Mouse (Mus musculus) cerebellum, postnatal 10 days (tissue): Measurements from ENCODE around the gene Gatm.

Experiments used
- DNase-seq, 2 experiments: peaks; one replicate each; pipeline ENCODE4 v3.0.0; 2021; ENCODE audit warnings: mixed read lengths in 2 of 2

Gatm gene

GRCm38 (mm10) chr2:122610746-122611653 is at the start of gene Gatm:
Gene Gatm (minus strand): TSS chr2:122611303.
- peak; percentile 86 to 88 for DNase-seq

DNA sequence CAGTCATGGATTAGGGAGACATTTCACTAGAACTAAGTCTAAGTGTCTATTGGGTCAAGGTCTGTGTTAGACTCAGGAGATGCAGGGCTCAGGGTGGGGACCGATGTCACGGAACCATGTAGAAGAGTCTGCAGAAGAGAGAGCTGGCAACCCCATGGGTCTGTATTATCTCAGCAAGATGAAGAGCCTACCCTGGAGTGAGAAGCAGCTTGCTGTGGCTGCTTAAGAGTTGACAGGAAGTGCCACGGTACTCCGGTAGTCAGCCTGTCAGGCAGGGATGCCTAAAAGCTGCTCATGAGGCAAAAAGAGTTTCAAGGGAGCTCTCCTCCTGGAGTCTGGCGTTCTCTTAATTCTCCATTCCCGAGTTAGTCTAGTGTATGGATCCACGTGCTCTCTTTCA is 48.7 kb upstream of the Gatm start:
- DNase-seq = no peak

GRCm38 (mm10) chr2:122657707-122658524 is 46.8 kb upstream of the Gatm start:
- no peak for DNase-seq

- no peak for DNase-seq
Observed at GRCm38 (mm10) chr2:122656767-122657166, 45.7 kb upstream of the Gatm start.

DNA sequence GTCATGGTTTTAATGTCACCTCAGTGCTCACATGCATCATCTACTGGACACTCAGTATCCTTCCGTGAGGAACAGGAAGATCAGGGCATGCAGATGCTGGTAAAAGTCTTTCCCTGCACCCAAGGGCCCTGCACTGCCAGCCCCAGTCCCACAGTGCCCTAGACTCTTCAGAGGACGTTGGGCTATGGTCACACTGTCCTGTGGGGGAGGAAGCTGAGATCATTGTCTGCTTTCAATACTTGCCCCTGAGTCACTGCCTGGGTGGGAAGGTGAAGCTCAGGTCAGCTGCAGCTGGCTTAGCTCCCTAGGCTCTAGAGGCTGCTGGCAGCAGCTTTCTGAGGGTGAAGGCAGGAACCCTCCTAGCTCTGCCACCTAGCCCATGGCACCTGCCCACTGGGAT is 44.9 kb upstream of the Gatm start:
- DNase-seq = no peak

GRCm38 (mm10) chr2:122652096-122653084 is 41.3 kb upstream of the Gatm start:
- no peak for DNase-seq

DNA sequence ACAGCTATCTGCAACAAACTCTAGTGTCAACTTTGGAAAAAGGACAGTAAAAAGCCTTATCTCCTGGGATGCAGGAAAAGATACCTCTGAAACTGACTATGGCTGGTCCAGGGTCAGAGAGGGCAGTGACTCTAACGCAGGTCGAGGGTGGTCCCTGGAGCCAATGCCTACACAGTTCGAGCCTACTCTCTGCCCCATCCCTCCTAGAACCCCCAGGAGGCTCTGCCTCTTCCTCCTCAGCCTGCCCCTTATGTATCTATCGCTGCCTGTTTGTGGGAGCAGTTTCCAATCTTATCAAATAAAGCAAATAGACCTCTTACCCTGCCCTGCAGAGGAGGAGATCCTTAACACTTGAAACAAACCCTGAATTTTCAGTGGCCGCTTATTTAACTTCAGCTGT is 27.6 kb upstream of the Gatm start:
- no peak for DNase-seq

DNA sequence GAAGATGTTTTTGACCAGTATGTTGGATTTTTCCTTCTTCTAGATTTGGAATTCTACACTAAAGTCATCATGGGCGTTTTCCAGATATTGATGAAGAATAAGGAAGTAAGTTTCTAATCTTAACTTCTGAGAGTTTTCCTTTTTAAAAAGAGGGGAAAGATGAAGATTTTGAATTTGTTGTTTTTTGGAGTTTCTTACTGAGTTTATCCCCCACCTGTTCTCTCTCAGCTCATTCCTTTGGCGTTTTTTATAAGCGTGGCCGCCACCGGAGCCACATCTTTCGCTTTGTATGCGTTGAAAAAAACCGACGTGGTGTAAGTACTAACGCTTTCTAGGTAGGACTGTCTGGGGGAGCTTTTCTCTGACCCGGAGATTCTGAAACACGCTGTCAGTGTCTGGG is 26.9 kb upstream of the Gatm start:
- no peak for DNase-seq

GRCm38 (mm10) chr2:122637526-122637997 is 26.5 kb upstream of the Gatm start:
- DNase-seq = peak; percentile 90 to 94

GRCm38 (mm10) chr2:122636686-122637085 is 25.6 kb upstream of the Gatm start, which contains the start of gene AA467197:
Gene AA467197 (plus strand): TSS chr2:122636986.
- no peak for DNase-seq

DNA sequence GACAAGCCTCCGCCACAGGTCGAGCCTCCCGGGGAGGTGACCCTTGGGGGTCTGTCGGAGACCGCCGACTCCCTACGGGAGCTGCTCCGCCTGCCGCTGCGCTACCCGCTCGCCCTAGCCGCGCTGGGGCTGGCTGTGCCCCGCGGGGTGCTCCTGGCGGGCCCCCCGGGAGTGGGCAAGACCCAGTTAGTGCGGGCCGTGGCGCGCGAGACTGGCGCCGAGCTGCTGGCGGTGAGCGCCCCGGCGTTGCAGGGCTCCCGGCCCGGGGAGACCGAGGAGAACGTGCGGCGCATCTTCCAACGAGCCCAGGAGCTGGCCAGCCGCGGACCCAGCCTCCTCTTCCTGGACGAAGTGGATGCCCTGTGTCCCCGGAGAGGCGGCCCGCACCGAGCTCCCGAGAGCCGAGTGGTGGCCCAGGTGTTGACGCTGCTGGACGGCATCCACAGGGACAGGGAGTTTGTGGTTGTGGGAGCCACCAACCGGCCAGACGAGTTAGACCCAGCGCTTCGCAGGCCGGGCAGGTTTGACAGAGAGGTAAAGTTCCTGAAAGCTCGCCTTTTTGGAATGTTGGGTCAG is 20.2 kb upstream of the Gatm start:
- peak; percentile 57 to 66 for DNase-seq

GRCm38 (mm10) chr2:122630465-122631225 is 19.5 kb upstream of the Gatm start:
- DNase-seq = peak; percentile 89 to 92

DNA sequence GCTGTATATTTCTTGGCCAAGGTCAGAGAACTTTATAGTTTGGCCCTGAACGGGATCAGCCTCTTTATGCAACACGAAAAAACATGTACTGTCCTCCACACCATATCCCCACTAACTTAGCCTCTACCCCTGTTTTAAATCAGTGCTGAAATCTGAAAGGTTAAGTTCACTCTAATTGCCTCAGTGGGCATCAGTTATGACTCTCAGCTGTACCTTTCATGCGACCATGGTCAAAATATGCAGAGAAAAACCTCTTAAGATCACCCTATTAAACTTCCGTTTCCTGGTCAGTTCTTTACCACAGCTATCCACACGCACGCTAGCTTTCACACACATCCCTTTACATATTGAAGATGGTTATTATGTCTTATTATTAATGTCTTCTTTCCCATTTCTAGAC is 18.8 kb upstream of the Gatm start:
- no peak for DNase-seq

DNA sequence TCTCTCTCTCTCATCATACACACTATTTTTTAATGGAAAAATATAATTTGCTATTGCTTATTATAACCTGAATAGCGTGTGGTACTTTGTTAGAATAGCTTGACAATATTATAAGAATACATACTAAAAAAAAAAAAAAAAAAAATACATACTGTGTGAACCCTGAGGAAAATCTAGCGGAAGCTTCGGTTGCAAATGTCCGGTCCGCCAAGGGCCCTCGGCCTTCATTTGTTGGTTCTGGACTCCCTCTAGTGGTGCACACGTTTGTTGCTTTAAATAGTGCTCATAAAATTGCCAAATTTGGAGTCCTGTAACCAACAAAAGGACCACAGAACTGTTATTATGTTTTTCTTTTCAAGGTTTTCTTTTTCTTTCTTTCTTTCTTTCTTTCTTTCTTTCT is 17.9 kb upstream of the Gatm start:
- DNase-seq = peak; percentile 89 to 91

- no peak for DNase-seq
Observed at GRCm38 (mm10) chr2:122625930-122626329, 14.8 kb upstream of the Gatm start.

DNA sequence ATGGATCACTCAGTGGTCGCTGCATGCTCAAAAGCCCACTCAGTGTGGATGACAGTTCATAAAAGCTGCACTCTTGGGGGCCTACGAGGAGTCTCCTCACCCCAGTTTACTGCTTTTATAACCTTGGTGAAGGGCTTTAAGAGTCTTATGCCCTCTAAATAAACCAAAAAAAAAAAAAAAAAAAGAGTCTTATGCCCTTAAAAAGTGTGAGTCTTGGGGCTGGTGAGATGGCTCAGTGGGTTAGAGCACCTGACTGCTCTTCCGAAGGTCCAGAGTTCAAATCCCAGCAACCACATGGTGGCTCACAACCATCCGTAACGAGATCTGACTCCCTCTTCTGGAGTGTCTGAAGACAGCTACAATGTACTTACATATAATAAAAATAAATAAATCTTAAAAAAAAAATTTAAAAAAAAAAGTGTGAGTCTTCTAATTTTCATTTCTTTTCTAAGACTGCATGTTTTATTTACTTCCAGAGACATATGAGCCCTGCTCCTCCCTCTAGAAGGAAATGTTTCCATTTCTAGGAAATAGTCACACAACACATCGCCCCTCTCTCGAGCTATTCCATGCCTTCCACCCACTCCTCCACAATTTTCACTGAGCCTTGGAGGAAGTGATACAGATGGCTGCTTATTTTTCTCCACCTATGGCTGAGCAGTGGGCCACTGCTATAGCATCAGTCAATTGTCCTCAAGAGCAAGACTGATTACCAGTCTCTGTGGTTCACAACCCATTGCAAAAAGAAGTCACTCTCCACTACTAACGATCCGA is 10.4 kb upstream of the Gatm start:
- DNase-seq = no peak

DNA sequence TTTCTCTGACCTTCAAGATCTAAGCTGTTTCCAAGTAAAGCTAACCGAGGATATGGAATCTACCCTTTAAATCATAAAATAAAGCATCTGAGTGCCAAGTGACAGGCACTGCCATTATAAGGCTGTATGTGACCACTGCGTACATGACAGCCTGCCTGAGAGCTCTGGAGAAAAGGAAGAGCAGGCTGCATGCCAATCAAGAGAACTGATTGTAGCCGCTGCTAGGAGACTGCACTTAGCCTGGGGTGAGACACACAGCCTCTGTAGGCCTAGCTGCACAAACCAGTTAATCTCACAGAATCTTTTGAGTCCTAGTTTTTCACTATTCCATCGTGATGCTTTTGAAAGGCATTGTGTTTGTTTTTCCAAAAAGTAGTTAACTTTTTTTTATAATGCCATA is 7.6 kb upstream of the Gatm start:
- DNase-seq = no peak

DNA sequence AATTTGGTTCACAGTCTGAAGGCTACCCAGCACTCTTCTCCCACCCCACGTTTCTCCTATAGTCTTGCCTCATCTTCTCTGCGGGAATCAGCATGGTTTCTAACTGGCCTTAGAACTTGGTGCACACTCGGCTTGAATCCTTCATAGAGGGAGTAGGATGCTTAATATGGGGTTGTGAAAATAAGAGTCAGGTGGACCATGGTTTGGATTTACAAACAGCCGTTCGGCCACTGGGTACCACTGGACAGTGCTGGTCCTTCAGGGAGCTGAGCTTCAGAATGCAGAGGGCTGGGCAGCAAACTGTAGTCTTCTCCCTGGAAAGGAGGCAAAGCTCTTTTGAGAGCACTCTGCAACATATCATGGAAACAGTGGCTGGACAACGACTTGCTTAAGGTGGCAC is 6.7 kb upstream of the Gatm start:
- DNase-seq = no peak

DNA sequence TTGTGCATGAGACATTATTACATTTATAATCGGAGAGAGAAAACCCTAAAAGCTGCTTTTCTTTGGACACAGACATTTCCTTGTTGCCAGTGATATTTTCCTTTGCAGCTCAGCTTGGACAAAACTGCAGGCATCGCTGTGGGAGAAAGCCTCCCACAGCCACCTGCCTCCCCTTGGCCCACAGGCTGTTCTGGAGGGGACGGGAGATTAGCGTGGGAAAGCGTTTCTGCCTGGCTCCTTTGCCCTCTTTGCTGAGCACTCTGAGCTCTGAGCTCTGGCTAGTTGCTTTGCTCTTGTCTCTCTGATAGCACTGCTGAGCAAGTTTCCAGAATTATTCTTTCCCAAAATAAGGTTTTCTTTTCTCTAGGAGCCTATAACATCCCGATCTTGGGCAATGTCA is 5.1 kb upstream of the Gatm start:
- peak in 1 of 2 experiments; percentile 10 for DNase-seq

DNA sequence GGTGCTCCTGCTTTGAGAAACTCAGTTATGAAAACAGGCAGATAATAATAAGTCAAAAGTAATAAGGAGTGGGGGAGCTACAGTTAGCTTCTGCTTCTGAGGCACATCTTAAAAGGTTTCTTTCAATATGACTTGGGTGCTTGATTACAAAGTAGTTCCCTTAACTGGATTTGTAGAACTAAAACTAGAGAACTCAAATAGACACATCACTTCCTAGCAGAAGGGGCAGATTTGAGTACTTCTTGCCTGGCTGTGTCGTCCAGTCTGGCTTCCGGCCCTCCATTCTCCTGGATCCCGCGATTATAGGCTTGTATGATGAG is 511 bp upstream of the Gatm start:
- no peak for DNase-seq

GRCm38 (mm10) chr2:122608820-122609219 is 2.3 kb downstream of the Gatm start:
- DNase-seq = no peak
